ENCODE assay signal across 8 mouse cellular contexts in genomic region chr13:98694773-98695314, GRCm38 (mm10). TPM values are rescaled to one million over a fixed set of nuclear protein-coding genes. Genes with fewer than 3 reads are reported as not detected.
DNase-seq lines count a peak whose midpoint lies in the region; ATAC-seq and TF ChIP-seq lines count a peak whose summit lies in the region.

Gene Tmem171 (minus strand): TSS chr13:98694834.

- H3K4me1 ChIP-seq in forebrain, postnatal 0 days (ENCODE audit: insufficient read depth): no peaks in the 10 kb centered on the region; the same call in 1 of the 2 replicates
- no peaks in the 10 kb centered on the region for H3K4me1 ChIP-seq in lung, embryonic 14.5 days (ENCODE audit: insufficient read depth)
- H3K4me1 ChIP-seq in stomach, postnatal 0 days (replicated peaks; ENCODE audit: control insufficient read depth, insufficient read depth): 0 out of 2 replicates have a peak, but pooled peaks cover 2% of the 10 kb centered on the region

- intact Hi-C loops in left cerebral cortex, postnatal 14 days (cut with DNase I): no loop called here

- no peak; the same call in 1 of the 2 replicates for ATAC-seq in forebrain, postnatal 0 days
- peak; percentile 30; the same call in 1 of the 2 replicates for ATAC-seq in lung, embryonic 14.5 days (ENCODE audit: insufficient read depth)
- ATAC-seq in stomach, postnatal 0 days (ENCODE audit: low FRiP score, low TSS enrichment): peak; percentile 92

- TF ChIP-seq CTCF in forebrain, postnatal 0 days (IDR thresholded peaks at IDR 0.05; ENCODE audit: low read depth): no peak
- TF ChIP-seq CTCF in lung, embryonic 14.5 days (IDR thresholded peaks at IDR 0.05; ENCODE audit: low read depth): no peak
- no peak for TF ChIP-seq CTCF in stomach, postnatal 0 days (IDR thresholded peaks at IDR 0.05; ENCODE audit: low read depth)

- 5% methylated on average over 44 of the region's 44 CpGs for WGBS in forebrain, postnatal 0 days
- WGBS in lung, embryonic 14.5 days: 4% methylated on average over 44 of the region's 44 CpGs
- WGBS in stomach, postnatal 0 days: 5% methylated on average over 35 of the region's 44 CpGs

- H3K4me2 ChIP-seq in forebrain, postnatal 0 days (ENCODE audit: low read depth): peak within 1 kb of the TSS; percentile 57
- H3K4me2 ChIP-seq in lung, embryonic 14.5 days: peak within 1 kb of the TSS; percentile 73
- H3K4me2 ChIP-seq in stomach, postnatal 0 days (replicated peaks; ENCODE audit: low read depth): peak within 1 kb of the TSS; percentile 66

- no peaks in the 10 kb centered on the region for H3K36me3 ChIP-seq in forebrain, postnatal 0 days (ENCODE audit: insufficient read depth)
- H3K36me3 ChIP-seq in lung, embryonic 14.5 days (ENCODE audit: insufficient read depth): no peaks in the 10 kb centered on the region
- no peaks in the 10 kb centered on the region for H3K36me3 ChIP-seq in stomach, postnatal 0 days (ENCODE audit: control insufficient read depth, insufficient read depth, low read length)

- H3K27ac ChIP-seq in forebrain, postnatal 0 days (ENCODE audit: low read depth, low read length): no peak within 1 kb of the TSS
- peak within 1 kb of the TSS; percentile 63 for H3K27ac ChIP-seq in lung, embryonic 14.5 days (ENCODE audit: low read depth)
- peak within 1 kb of the TSS; percentile 87 for H3K27ac ChIP-seq in stomach, postnatal 0 days (replicated peaks)

- peak; percentile 12 to 26 for DNase-seq in left cerebral cortex, adult 18-20 months (ENCODE audit: low spot score in 2 of 2)
- DNase-seq in left cerebral cortex, postnatal 14 days (ENCODE audit: low spot score in 2 of 2): no peak
- no peak for DNase-seq in forebrain, postnatal 0 days
- peak; percentile 53 to 55 for DNase-seq in kidney, adult 8-10 months
- peak; percentile 24 for DNase-seq in lung, embryonic 14.5 days
- DNase-seq in stomach, postnatal 0 days (ENCODE audit: low spot score): peak; percentile 88
- no peak for DNase-seq in MN1 (ENCODE audit: low spot score)
- no peak for DNase-seq in urinary bladder, postnatal 4 days (ENCODE audit: low spot score in 2 of 2)

- TF ChIP-seq EP300 in stomach, postnatal 0 days (optimal IDR thresholded peaks at IDR 0.05): no peak

- H3K9me3 ChIP-seq in forebrain, postnatal 0 days (ENCODE audit: low read length): no peaks in the 10 kb centered on the region
- no peaks in the 10 kb centered on the region for H3K9me3 ChIP-seq in lung, embryonic 14.5 days (ENCODE audit: low read depth, low read length)
- H3K9me3 ChIP-seq in stomach, postnatal 0 days (ENCODE audit: control insufficient read depth, low read length): no peaks in the 10 kb centered on the region

- H3K4me3 ChIP-seq in forebrain, postnatal 0 days (ENCODE audit: low read depth, low read length): peak within 1 kb of the TSS; percentile 23
- H3K4me3 ChIP-seq in lung, embryonic 14.5 days (ENCODE audit: low read depth, low read length): peak within 1 kb of the TSS; percentile 47
- peak within 1 kb of the TSS; percentile 44 for H3K4me3 ChIP-seq in stomach, postnatal 0 days (ENCODE audit: low read depth, low read length)

- H3K27me3 ChIP-seq in forebrain, postnatal 0 days (ENCODE audit: insufficient read depth, low read length): 0 out of 2 replicates have a peak, but pooled peaks cover 7% of the 10 kb centered on the region
- H3K27me3 ChIP-seq in lung, embryonic 14.5 days (ENCODE audit: insufficient read depth, low read length): peaks cover 15% of the 10 kb centered on the region
- H3K27me3 ChIP-seq in stomach, postnatal 0 days (ENCODE audit: control insufficient read depth, insufficient read depth, low read length): no peaks in the 10 kb centered on the region

- peak within 1 kb of the TSS; percentile 25; the same call in 1 of the 2 replicates for H3K9ac ChIP-seq in forebrain, postnatal 0 days
- H3K9ac ChIP-seq in lung, embryonic 14.5 days: peak within 1 kb of the TSS; percentile 59
- peak within 1 kb of the TSS; percentile 66 for H3K9ac ChIP-seq in stomach, postnatal 0 days (ENCODE audit: low read length)

RNA-seq across cellular contexts. Expression of gene Tmem171, which starts in this region (rescaled TPM):
- total RNA-seq in left cerebral cortex, adult 18-20 months (2021): under 1 TPM in 1 of 2 experiments, not detected in 1; 0.35 TPM
- total RNA-seq in left cerebral cortex, postnatal 14 days (2021): under 1 TPM; 0.31 to 0.38 TPM
- not detected in 2 replicates for total RNA-seq in forebrain, postnatal 0 days (2014; rRNA removed)
- 0.28 TPM in 1 of 2 replicates, not detected in the other for polyA plus RNA-seq in forebrain, postnatal 0 days (2015; fragmentation: Nextera tagmentation; extraction: Ambion mirVana)
- polyA plus RNA-seq in lung, embryonic 14.5 days (2014; fragmentation: Nextera tagmentation; extraction: Ambion mirVana): 13.9 and 15.4 TPM in 2 replicates
- 27.4 and 29.6 TPM in 2 replicates for polyA plus RNA-seq in stomach, postnatal 0 days (2015; fragmentation: Nextera tagmentation; extraction: Ambion mirVana)

Comparison
In these comparisons a context has a peak if more than half of its experiments do, and no peak if none do; other contexts are left out.
1. RNA of gene Tmem171 (polyA plus RNA-seq): 27.4 to 29.6 TPM in stomach, postnatal 0 days and 13.9 to 15.4 TPM in lung, embryonic 14.5 days; 0.28 TPM in forebrain, postnatal 0 days; every median in the first group is over 10 times any median in the second.
2. Peak in DNase-seq in left cerebral cortex, adult 18-20 months; RNA of the gene not detected or under 1 TPM.
3. DNase-seq: peak in kidney, adult 8-10 months (2 of 2), lung, embryonic 14.5 days (single experiment) and stomach, postnatal 0 days (single experiment); none in left cerebral cortex, postnatal 14 days (0 of 2), forebrain, postnatal 0 days (single experiment), MN1 (single experiment) and urinary bladder, postnatal 4 days (0 of 2).
4. Peak in every context shown above with its lines, with median percentiles within 50 percentile points of each other: H3K4me2 ChIP-seq, H3K4me3 ChIP-seq and H3K9ac ChIP-seq.